Mouse (Mus musculus): Measurements from ENCODE around the gene Alg3. TPM values are rescaled to one million over a fixed set of nuclear protein-coding genes. Genes with fewer than 3 reads are reported as not detected.

Gene Alg3
- total RNA-seq, 2 experiments from 2014 or later, result 1.4 to 22.7 TPM

DNA sequence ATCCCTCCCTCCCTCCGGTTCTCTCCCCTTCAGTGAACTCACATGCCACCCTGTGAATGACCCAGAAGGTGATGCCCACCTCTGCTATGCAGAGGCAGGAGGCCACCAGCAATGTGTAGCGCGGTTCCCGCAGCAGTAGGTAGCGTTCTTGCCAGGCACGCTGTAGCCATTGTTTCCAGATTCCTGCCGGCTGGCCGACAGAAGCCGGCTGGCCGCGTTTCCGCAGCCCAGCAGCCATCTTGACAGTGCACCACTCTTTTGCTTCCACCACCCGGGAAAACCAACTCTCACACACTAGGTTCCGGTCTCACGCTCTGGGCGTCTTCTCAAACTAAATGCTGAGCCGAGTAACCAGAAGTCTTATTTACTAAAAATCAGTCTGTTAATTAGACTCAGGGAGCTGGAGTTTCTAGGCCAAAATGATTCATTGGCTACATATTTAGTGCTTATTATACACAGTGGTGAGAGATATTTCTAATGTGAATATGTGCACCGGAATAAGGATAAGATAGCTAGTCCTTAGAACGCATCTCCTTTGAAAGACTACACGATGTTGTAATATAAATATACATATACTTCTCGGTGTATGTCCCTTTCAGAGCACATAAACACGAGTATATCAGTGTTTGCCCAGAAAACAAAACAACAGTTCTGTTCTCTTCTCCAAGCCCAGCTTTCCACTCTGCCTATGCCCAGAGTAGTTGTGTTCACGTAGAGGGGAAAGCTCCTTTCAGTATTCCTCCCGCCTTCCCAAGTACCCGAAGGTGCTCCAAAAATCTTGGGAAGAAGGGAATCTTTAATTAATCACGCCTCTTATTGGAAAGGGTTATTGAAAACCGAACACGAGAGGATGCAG, 806 bp downstream of the Alg3 start:
- ATAC-seq (replicated peaks; ENCODE audit: low FRiP score, poor library complexity, severe bottlenecking), result peak; percentile 56

DNA sequence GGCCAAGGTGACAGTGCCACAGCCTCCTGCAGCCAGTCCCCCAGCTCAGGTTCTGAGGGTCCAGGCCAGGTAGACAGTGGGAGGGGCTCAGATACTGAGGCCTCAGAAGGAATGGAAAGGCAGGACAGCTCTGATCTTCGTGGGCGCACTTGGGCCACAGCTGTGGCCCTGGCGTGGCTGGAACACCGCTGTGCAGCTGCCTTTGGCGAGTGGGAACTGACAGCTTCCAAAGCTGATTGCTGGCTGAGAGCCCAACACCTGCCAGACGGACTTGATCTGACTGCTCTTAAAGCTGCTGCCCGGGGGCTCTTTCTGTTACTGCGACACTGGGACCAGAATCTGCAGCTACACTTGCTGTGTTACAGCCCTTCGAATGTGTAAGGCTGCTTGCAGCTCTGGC, 6.8 kb downstream of the Alg3 start:
- no peak for ATAC-seq (replicated peaks; ENCODE audit: low FRiP score, poor library complexity, severe bottlenecking)

DNA sequence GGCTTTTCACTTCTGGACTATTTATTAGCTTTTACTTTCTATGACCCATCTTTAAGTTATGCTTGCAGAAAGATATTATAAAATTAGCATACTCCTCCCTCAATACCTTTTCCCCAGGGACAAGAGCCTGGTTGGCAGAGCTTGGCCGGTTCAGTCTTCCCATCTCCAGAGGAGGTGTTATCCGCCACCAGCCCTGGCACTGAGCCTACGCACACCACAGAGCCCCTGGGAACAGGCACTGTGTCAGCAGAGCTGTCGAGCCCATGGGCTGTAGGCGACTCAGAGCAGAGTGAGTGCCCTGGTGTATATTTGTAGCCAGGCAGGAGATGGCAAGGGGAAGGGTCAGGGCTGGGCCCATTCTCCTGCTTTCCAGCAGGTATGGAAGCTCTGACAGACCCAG, 11.0 kb downstream of the Alg3 start:
- ATAC-seq (replicated peaks; ENCODE audit: low FRiP score, poor library complexity, severe bottlenecking), result no peak

DNA sequence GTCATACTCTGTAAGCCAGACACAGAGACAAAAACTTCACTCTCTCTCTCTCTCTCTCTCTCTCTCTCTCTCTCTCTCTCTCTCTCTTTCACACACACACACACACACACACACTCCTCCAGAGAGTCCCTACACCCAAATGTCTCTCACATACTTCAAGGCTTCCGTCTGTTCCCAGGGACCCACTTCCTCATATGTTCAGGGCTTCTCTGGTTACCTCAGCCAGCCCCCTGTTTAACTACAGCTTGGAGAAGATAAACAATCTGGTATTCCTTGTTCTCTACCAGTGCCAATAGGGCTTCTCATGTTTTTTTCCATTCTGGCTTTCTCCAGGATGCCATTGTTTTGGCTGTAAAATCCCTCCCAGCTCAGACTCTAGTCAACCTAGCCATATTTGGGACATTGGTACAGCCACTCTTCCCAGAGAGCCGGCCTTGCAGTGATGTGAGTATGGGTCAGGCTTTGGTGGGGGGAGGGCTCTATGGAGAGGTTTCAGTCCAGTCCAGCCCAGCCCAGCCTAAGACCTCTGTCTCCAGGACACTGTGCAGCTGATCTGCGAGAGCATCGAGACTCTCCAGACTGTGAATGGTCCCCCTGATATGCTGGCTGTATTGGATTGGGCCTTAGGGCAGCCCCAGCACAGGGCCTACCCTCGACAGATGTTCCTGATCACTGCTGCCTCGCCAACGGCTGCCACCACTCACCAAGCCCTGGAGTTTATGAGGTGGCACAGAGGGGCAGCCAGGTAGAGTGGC, 14.7 kb downstream of the Alg3 start:
- no peak for ATAC-seq (replicated peaks; ENCODE audit: low FRiP score, poor library complexity, severe bottlenecking)

DNA sequence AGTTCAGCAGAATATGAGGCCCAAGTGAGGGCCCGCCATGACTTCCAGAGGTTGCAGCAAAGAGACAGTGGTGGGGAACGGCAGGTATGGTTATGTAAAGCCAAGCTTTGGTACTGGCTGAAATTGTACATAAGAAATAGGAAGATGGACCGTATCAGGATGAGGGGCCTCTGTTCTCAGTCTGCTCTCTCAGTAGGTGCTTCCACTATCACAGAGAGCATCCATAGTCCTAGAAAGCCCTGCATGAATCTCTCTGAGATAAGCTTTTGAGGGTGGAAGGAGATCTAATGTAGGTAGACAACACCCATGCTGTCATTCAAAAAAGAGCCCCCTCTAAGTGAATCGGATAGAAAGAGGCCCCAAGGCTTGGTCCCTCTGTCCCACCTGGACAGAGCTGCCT, 15.8 kb downstream of the Alg3 start:
- ATAC-seq (replicated peaks; ENCODE audit: low FRiP score, poor library complexity, severe bottlenecking), result no peak

DNA sequence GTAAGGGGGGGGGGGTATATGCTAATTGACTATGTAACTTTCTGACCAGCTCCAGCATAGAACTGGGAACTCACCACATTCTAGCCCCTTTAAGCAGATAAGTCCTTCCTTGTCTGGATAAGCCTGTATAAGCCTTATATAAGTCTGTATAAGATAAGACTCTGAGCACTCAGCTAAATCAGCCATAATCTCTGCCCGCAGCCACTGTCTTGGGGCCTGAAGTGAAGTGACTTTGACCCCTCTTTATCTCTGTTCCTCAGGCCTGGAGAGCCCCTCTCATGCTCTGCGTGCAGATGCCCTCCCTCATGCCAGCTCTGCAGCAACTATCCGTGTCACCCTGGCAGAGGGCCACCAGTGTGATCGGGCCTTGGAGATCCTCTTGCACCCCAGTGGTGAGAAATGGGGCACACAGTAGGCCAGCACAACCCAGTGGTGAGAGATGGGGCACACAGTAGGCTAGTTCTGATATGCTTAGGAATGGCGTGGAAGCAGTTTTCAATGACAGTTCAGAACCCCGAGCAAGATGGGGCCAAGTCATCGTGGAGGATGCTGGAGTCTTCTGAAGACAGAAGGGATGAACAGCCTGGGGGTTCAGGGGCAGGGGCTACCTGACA, 16.4 kb downstream of the Alg3 start:
- ATAC-seq (replicated peaks; ENCODE audit: low FRiP score, poor library complexity, severe bottlenecking), result no peak

DNA sequence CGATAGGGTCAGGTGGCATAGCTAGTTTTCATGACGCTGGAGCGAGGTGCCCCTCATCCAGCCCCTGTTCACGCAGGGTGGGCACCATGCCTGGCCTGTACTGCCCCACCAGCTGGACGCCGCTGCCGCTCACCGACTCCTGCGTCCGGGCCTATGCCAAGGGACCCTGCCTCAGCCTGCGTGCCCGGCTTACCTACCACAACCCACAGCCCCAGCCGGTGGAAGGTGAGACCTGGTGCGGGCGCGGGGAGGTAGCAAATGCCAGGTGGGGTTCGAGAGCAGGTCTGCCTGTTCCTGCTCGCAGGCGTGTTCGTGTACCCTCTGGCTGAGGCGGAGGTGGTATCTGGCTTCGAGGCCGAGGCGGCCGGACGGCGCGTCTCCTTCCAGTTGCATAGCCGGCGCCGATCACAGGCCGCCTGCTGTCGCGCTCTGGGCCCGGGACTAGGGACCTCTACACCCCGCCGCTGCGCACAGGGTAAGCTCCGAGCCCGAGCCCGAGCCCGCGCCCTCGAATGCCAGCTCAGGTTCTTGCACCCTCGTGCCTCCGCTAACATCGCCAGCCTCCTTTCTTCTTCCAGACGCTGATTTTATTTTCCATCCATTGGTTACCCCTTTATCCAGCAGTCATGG, 20.3 kb downstream of the Alg3 start:
- no peak for ATAC-seq (replicated peaks; ENCODE audit: low FRiP score, poor library complexity, severe bottlenecking)

DNA sequence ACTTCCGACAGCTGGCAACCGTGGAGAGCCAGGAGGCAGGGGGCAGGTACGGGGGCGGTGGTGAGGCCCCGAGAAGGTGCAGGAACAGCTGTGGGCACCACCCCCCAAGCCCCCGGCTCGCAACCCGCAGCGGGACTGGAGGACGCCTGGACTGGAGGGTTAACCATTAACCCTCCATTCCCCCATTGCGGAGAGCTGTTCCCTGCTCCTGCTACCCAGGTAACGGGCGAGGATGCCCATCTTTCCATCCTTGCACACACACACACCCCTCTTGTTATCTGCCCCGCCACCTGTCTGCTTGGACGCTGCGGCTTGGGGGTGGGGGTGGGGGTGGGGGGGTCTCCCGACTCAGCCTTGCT, 20.9 kb downstream of the Alg3 start:
- ATAC-seq (replicated peaks; ENCODE audit: low FRiP score, poor library complexity, severe bottlenecking), result no peak

DNA sequence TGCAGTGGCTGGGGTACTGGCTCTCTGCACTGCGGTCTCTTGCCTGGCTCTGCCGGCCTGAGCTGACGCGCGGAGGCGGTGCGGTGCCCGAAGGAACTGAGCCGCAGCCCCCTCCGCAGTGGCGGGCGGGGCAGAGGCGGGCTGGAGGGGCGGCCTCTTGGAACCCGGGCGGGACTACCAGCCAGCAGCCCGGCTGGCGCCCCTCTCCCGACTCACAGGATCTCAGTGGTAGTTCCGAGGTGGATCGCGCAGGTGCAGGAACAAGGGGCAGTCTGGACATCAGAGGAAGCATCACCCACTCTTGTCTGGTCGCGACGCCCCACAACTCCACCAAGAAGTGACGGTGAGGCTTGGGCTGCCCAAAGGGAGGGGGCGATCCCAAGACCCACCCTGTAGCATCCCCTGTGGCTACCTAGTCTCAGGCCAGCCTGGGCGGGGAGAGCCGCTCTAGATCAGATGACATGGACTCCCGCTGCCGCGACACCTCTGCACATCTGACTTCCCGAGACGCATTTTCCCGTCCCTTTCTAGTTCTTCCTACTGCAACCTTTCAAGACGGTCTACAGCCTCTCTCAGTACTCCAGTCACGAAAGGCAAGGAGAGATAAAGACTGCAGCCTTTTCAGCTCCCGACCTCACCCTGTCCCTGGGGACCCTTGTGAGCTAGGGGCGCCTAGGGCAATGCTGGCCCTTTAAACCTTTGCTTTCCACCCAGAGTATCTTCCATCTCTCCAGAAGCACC, 21.4 kb downstream of the Alg3 start:
- ATAC-seq (replicated peaks; ENCODE audit: low FRiP score, poor library complexity, severe bottlenecking), result no peak

DNA sequence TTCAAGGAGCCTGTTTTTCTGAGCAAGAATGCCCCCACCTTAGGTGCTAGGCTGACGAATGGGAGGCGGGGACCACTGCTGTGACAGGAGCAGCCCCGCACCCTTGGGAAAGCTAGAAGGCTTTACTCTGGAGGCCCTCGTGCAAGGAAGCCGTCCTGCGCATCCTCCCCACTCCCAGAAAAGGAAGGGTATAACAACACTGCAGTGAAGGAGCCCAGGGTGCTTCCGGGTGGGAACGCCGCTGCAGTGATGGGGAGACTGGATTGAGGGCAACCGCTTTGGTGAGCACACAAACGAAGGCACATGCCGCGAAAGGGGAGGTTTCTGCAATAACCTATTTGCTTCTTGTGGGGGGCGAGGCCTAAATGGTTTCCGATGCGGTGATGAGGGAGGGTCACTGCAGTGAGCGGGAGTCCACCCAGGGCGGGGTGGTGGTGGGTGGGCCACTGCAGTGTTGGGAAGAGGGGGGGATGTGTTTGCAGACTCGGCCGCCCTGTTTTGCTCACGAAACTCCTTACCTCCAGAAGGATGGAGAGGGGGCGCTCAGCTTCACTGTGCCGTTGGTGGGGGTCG, 22.1 kb downstream of the Alg3 start, which contains the start of gene Vwa5b2:
Gene Vwa5b2, plus strand, starts transcription at position 106 of the 573 bp plus-strand sequence.
- ATAC-seq (replicated peaks; ENCODE audit: low FRiP score, poor library complexity, severe bottlenecking), result no peak

DNA sequence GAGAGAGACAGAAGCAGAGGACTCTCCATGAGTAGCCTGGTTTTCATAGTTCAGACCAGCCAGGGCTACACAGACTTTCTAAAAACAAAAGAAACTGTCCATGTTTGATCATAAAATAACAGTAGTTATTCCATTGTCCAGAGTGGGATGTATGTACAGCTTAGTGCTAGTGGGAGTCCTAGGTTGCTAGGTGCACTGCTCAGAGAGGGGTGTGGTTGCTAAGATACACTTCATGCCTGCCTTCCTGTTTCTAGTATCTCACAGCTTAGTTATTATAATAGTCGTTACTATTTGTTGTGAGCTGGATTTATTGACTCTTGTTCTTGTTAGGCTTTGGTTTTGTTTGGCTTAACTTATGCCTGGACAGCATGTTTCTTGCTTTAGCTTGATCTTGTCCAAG, 46.5 kb downstream of the Alg3 start:
- no peak for ATAC-seq (replicated peaks; ENCODE audit: low FRiP score, poor library complexity, severe bottlenecking)

DNA sequence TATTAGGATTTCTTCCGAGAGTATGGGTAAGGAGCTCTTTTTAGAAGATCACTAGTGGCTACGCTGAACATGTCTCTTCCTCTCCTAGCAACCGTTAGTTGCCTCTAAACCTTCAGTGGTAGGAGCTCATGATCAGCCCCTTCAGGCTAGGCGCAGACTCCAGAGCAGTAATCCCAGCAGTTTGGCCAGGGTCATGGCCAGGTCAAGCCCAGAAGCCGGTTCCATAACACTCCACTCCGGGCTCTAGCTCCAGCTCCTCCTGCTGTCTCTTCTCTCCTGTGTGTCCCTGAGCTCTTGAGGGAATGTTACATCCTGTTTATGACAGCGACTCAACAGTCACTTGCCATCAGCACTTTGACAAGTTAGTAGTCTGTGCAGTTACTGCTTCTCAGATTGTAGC, 54.2 kb downstream of the Alg3 start:
- no peak for ATAC-seq (replicated peaks; ENCODE audit: low FRiP score, poor library complexity, severe bottlenecking)

Other genes with a start within 250 kb of the Alg3 start
- gene Abcc5, start 185.3 kb downstream of the Alg3 start, total RNA-seq (2015; ENCODE audit: low replicate concordance), result 26.8 and 30.0 TPM in 2 replicates
- gene Abcc5, start 185.3 kb downstream of the Alg3 start, total RNA-seq (2017; ENCODE audit: low replicate concordance), result 32.8 and 56.3 TPM in 2 replicates
- gene Eif2b5, start 112.9 kb downstream of the Alg3 start, total RNA-seq (2015; ENCODE audit: low replicate concordance), result 7.7 and 10.4 TPM in 2 replicates
- 9.1 and 14.1 TPM in 2 replicates for gene Eif2b5, start 112.9 kb downstream of the Alg3 start, total RNA-seq (2017; ENCODE audit: low replicate concordance)
- gene Dvl3, start 94.8 kb downstream of the Alg3 start, total RNA-seq (2015; ENCODE audit: low replicate concordance), result 3.8 and 10.0 TPM in 2 replicates
- 1.1 and 1.7 TPM in 2 replicates for gene Dvl3, start 94.8 kb downstream of the Alg3 start, total RNA-seq (2017; ENCODE audit: low replicate concordance)
- gene Ap2m1, start 76.3 kb downstream of the Alg3 start, total RNA-seq (2015; ENCODE audit: low replicate concordance), result 124 and 125 TPM in 2 replicates
- gene Ap2m1, start 76.3 kb downstream of the Alg3 start, total RNA-seq (2017; ENCODE audit: low replicate concordance), result 81.1 and 126 TPM in 2 replicates
- 8.2 and 11.0 TPM in 2 replicates for gene Abcf3, start 63.2 kb downstream of the Alg3 start, total RNA-seq (2015; ENCODE audit: low replicate concordance)
- gene Abcf3, start 63.2 kb downstream of the Alg3 start, total RNA-seq (2017; ENCODE audit: low replicate concordance), result 8.9 and 24.7 TPM in 2 replicates
- not detected in 2 replicates for gene Vwa5b2, start 22.3 kb downstream of the Alg3 start, total RNA-seq (2015; ENCODE audit: low replicate concordance)
- not detected in 2 replicates for gene Vwa5b2, start 22.3 kb downstream of the Alg3 start, total RNA-seq (2017; ENCODE audit: low replicate concordance)
- 8.2 and 10.6 TPM in 2 replicates for gene Eef1akmt4, start 142 bp downstream of the Alg3 start, total RNA-seq (2015; ENCODE audit: low replicate concordance)
- 0.60 and 0.98 TPM in 2 replicates for gene Eef1akmt4, start 142 bp downstream of the Alg3 start, total RNA-seq (2017; ENCODE audit: low replicate concordance)
- not detected in 2 replicates for gene Gm49333, start 125 bp downstream of the Alg3 start, total RNA-seq (2015; ENCODE audit: low replicate concordance)
- not detected in 2 replicates for gene Gm49333, start 125 bp downstream of the Alg3 start, total RNA-seq (2017; ENCODE audit: low replicate concordance)
- gene Camk2n2, start 9.6 kb upstream of the Alg3 start, total RNA-seq (2015; ENCODE audit: low replicate concordance), result not detected in 2 replicates
- gene Camk2n2, start 9.6 kb upstream of the Alg3 start, total RNA-seq (2017; ENCODE audit: low replicate concordance), result 0.94 TPM in 1 of 2 replicates, not detected in the other
- gene Ece2, start 18.1 kb upstream of the Alg3 start, total RNA-seq (2015; ENCODE audit: low replicate concordance), result not detected in 2 replicates
- not detected in 2 replicates for gene Ece2, start 18.1 kb upstream of the Alg3 start, total RNA-seq (2017; ENCODE audit: low replicate concordance)
- 27.9 and 60.4 TPM in 2 replicates for gene Psmd2, start 39.9 kb upstream of the Alg3 start, total RNA-seq (2015; ENCODE audit: low replicate concordance)
- 82.0 and 97.2 TPM in 2 replicates for gene Psmd2, start 39.9 kb upstream of the Alg3 start, total RNA-seq (2017; ENCODE audit: low replicate concordance)
- gene Eif4g1, start 56.6 kb upstream of the Alg3 start, total RNA-seq (2015; ENCODE audit: low replicate concordance), result 60.1 and 64.6 TPM in 2 replicates
- 71.0 and 76.1 TPM in 2 replicates for gene Eif4g1, start 56.6 kb upstream of the Alg3 start, total RNA-seq (2017; ENCODE audit: low replicate concordance)
- not detected in 2 replicates for gene Fam131a, start 81.5 kb upstream of the Alg3 start, total RNA-seq (2015; ENCODE audit: low replicate concordance)
- 0.26 and 0.70 TPM in 2 replicates for gene Fam131a, start 81.5 kb upstream of the Alg3 start, total RNA-seq (2017; ENCODE audit: low replicate concordance)
- gene Polr2h, start 105.9 kb upstream of the Alg3 start, total RNA-seq (2015; ENCODE audit: low replicate concordance), result 7.9 and 15.9 TPM in 2 replicates
- gene Polr2h, start 105.9 kb upstream of the Alg3 start, total RNA-seq (2017; ENCODE audit: low replicate concordance), result 4.0 and 4.3 TPM in 2 replicates
- 1.7 and 5.0 TPM in 2 replicates for gene Clcn2, start 106.0 kb upstream of the Alg3 start, total RNA-seq (2015; ENCODE audit: low replicate concordance)
- 3.3 and 8.9 TPM in 2 replicates for gene Clcn2, start 106.0 kb upstream of the Alg3 start, total RNA-seq (2017; ENCODE audit: low replicate concordance)
- gene Chrd, start 121.4 kb upstream of the Alg3 start, total RNA-seq (2015; ENCODE audit: low replicate concordance), result not detected in 2 replicates
- gene Chrd, start 121.4 kb upstream of the Alg3 start, total RNA-seq (2017; ENCODE audit: low replicate concordance), result not detected in 2 replicates
- not detected in 2 replicates for gene Thpo, start 122.8 kb upstream of the Alg3 start, total RNA-seq (2015; ENCODE audit: low replicate concordance)
- gene Thpo, start 122.8 kb upstream of the Alg3 start, total RNA-seq (2017; ENCODE audit: low replicate concordance), result not detected in 2 replicates

Data from erythroblast, adult 5-6 weeks (primary cell).